In genomic region chr11:67514401-67514800, GRCm38 (mm10) we compare ENCODE assay signal across 12 mouse cellular contexts. TPM values are rescaled to one million over a fixed set of nuclear protein-coding genes. Genes with fewer than 3 reads are reported as not detected.
DNase-seq lines count a peak whose midpoint lies in the region; TF ChIP-seq lines count a peak whose summit lies in the region.
"Had no signal": no experiment of that assay in that cellular context is flagged by ENCODE, and none has a peak within 500 bp of the region (broad histone marks: within the 10 kb centered on the region; RNA-seq: fewer than 3 reads in every experiment).

No protein-coding gene starts in this region.

- peak; percentile 53 for DNase-seq in adrenal gland, postnatal 14 days
- DNase-seq in adrenal gland, postnatal 25 days: no peak
- no peak for DNase-seq in layer of hippocampus, adult 2 months (ENCODE audit: low spot score in 2 of 2)
- DNase-seq in layer of hippocampus, adult 9-10 months (ENCODE audit: low spot score): no peak
- DNase-seq in ES-CJ7 (ENCODE audit: low read depth, low spot score): peak; percentile 74
- peak; percentile 35 for DNase-seq in lung, postnatal 36 days
- DNase-seq in ovary, postnatal 10 days (ENCODE audit: low spot score): no peak
- no peak for DNase-seq in spleen, postnatal 36 days (ENCODE audit: low spot score in 2 of 2)
- DNase-seq: adrenal gland, adult 2 months; left cerebral cortex, postnatal 4 days; right cerebral cortex, adult 18-20 months had no signal

- peak; percentile 62 for TF ChIP-seq CTCF in layer of hippocampus, adult 2 months (conservative IDR thresholded peaks at IDR 0.05)

- no peak overlapping the region for H3K27ac ChIP-seq in layer of hippocampus, adult 2 months
- H3K27ac ChIP-seq: hindbrain, embryonic 15.5 days had no signal

- H3K4me3 ChIP-seq in layer of hippocampus, adult 2 months: no peak overlapping the region
- H3K4me3 ChIP-seq: hindbrain, embryonic 15.5 days had no signal

RNA-seq across cellular contexts. Expression of gene Gas7, which starts 59.2 kb away (rescaled TPM):
- 23.3 and 28.8 TPM in 2 replicates for total RNA-seq in adrenal gland, postnatal 14 days (2021)
- 36.1 and 36.7 TPM in 2 replicates for total RNA-seq in adrenal gland, postnatal 25 days (2021)
- 100 to 1,000 TPM; 453 to 462 TPM for total RNA-seq in layer of hippocampus, adult 2 months (2021)

Comparison
In these comparisons a context has a peak if more than half of its experiments do, and no peak if none do; other contexts are left out.
1. DNase-seq: peak in adrenal gland, postnatal 14 days (single experiment), ES-CJ7 (single experiment) and lung, postnatal 36 days (single experiment); none in adrenal gland, postnatal 25 days (single experiment), layer of hippocampus, adult 2 months (0 of 2), layer of hippocampus, adult 9-10 months (single experiment), ovary, postnatal 10 days (single experiment) and spleen, postnatal 36 days (0 of 2).
2. RNA of gene Gas7, which starts 59.2 kb away (total RNA-seq): 453 to 462 TPM in layer of hippocampus, adult 2 months; 36.1 to 36.7 TPM in adrenal gland, postnatal 25 days and 23.3 to 28.8 TPM in adrenal gland, postnatal 14 days; every median in the first group is over 10 times any median in the second.